Comparison of ENCODE assay signal across 15 mouse cellular contexts in the genomic region with DNA sequence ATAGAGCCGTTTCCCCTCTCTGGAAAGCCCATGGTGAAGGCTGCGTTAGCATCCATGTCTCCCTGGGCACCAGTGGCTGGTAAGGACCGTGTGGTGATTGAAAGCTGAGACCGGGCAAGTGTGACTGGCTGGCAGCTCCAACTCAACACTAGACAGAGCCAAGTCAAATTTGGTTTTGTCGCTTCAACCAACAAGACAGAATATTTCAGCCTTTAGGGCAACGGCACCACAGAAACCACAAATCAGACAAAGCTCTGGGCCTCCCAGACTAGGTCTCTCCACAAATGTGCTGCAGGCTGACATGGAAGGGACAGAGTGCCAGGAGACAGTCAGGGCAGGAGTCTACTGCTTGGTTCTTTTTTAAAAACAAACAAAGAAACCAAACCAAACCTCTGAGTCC.
A peak's percentile ranks its signal among the peaks of the same experiment; 100 is the strongest.
DNase-seq lines count a peak whose midpoint lies in the region; ATAC-seq and TF ChIP-seq lines count a peak whose summit lies in the region.
"Had no signal": no experiment of that assay in that cellular context is flagged by ENCODE, and none has a peak within 500 bp of the region (broad histone marks: within the 10 kb centered on the region; RNA-seq: fewer than 3 reads in every experiment).

No protein-coding gene starts in this region.

- intact Hi-C loops in left cerebral cortex, postnatal 4 days (cut with DNase I) = no loop called here
- intact Hi-C loops in left cerebral cortex, postnatal 25 days (cut with DNase I) = no loop called here
- intact Hi-C loops in left cerebral cortex, adult 2 months (cut with DNase I) = no loop called here

- no peaks in the 10 kb centered on the region for H3K27me3 ChIP-seq in embryonic facial prominence, embryonic 14.5 days (replicated peaks; ENCODE audit: control insufficient read depth, insufficient read depth, low read length)
- H3K27me3 ChIP-seq: heart, embryonic 15.5 days; kidney, embryonic 15.5 days had no signal

- H3K27ac ChIP-seq in embryonic facial prominence, embryonic 14.5 days (replicated peaks; ENCODE audit: low read depth, low read length) = no peak overlapping the region
- no peak overlapping the region for H3K27ac ChIP-seq in left cerebral cortex, adult 2 months
- H3K27ac ChIP-seq: heart, embryonic 15.5 days; kidney, embryonic 15.5 days; limb, embryonic 13.5 days had no signal

- H3K4me2 ChIP-seq in embryonic facial prominence, embryonic 14.5 days (ENCODE audit: low read depth, low read length) = no peak overlapping the region
- H3K4me2 ChIP-seq: heart, embryonic 15.5 days; kidney, embryonic 15.5 days; limb, embryonic 13.5 days had no signal

- 68% methylated on average over 6 of the region's 6 CpGs for WGBS in embryonic facial prominence, embryonic 14.5 days

- no peaks in the 10 kb centered on the region for H3K36me3 ChIP-seq in embryonic facial prominence, embryonic 14.5 days (ENCODE audit: control insufficient read depth, insufficient read depth, low read length)
- H3K36me3 ChIP-seq: heart, embryonic 15.5 days; kidney, embryonic 15.5 days; limb, embryonic 13.5 days had no signal

- peak; percentile 25 to 30 for DNase-seq in cerebellum, postnatal 25 days
- DNase-seq in cerebellum, adult 9-11 months = no peak
- peak; percentile 42 for DNase-seq in left cerebral cortex, postnatal 4 days
- DNase-seq in left cerebral cortex, postnatal 25 days (ENCODE audit: low spot score in 2 of 2) = no peak
- DNase-seq in embryonic facial prominence, embryonic 14.5 days (ENCODE audit: low spot score) = peak; percentile 56
- DNase-seq in ovary, postnatal 14 days (ENCODE audit: low spot score) = no peak
- no peak for DNase-seq in left cerebral cortex, adult 2 months (ENCODE audit: extremely low spot score in 1 of 2, low spot score in 2 of 2)
- DNase-seq: B cell, adult 2 months; embryo, embryonic 11 days; lung, postnatal 36 days; thymus, postnatal 4 days had no signal

- TF ChIP-seq CTCF in left cerebral cortex, adult 2 months (IDR thresholded peaks at IDR 0.05) = no peak

- no peaks in the 10 kb centered on the region for H3K9me3 ChIP-seq in embryonic facial prominence, embryonic 14.5 days (ENCODE audit: control insufficient read depth, low read length)
- H3K9me3 ChIP-seq: heart, embryonic 15.5 days; kidney, embryonic 15.5 days; limb, embryonic 13.5 days had no signal

- H3K4me3 ChIP-seq in embryonic facial prominence, embryonic 14.5 days (ENCODE audit: low read depth, low read length) = no peak overlapping the region
- H3K4me3 ChIP-seq in left cerebral cortex, adult 2 months = no peak overlapping the region
- H3K4me3 ChIP-seq: heart, embryonic 15.5 days; kidney, embryonic 15.5 days; limb, embryonic 13.5 days had no signal

- no peak overlapping the region for H3K9ac ChIP-seq in embryonic facial prominence, embryonic 14.5 days (ENCODE audit: low read depth, low read length)
- H3K9ac ChIP-seq: heart, embryonic 15.5 days; kidney, embryonic 15.5 days; limb, embryonic 13.5 days had no signal

- no peak for ATAC-seq in embryonic facial prominence, embryonic 14.5 days (ENCODE audit: low read depth)
- ATAC-seq in megakaryocyte-erythroid progenitor cell, adult 5-6 weeks (replicated peaks; ENCODE audit: low FRiP score, low TSS enrichment, poor library complexity, severe bottlenecking) = peak; percentile 43; the same call in 1 of the 2 replicates

- H3K4me1 ChIP-seq in embryonic facial prominence, embryonic 14.5 days (ENCODE audit: control insufficient read depth, insufficient read depth, low read length) = peaks cover 12% of the 10 kb centered on the region; the same call in 1 of the 2 replicates

Comparison
In these comparisons a context has a peak if more than half of its experiments do, and no peak if none do; other contexts are left out.
1. DNase-seq: peak in cerebellum, postnatal 25 days (2 of 2), left cerebral cortex, postnatal 4 days (single experiment) and embryonic facial prominence, embryonic 14.5 days (single experiment); none in cerebellum, adult 9-11 months (single experiment), left cerebral cortex, postnatal 25 days (0 of 2), ovary, postnatal 14 days (single experiment) and left cerebral cortex, adult 2 months (0 of 2).